Mouse (Mus musculus) megakaryocyte, embryonic 14.5 days (primary cell): ENCODE results near the gene Tnfaip6. TPM values are rescaled to one million over a fixed set of nuclear protein-coding genes. Genes with fewer than 3 reads are reported as not detected.

Experiments
- H3K27me3 ChIP-seq: replicated peaks from 2 replicates; pipeline ENCODE3; 2012; ENCODE audit warnings: inconsistent platforms
- H3K36me3 ChIP-seq: replicated peaks from 2 replicates; pipeline ENCODE3; 2012; ENCODE audit warnings: low read length, inconsistent platforms, mixed read lengths
- H3K4me1 ChIP-seq: 2 replicates; pipeline ENCODE4 v1.6.1; 2012; ENCODE audit warnings: inconsistent platforms
- H3K4me3 ChIP-seq: replicated peaks from 2 replicates; pipeline ENCODE3; 2012; ENCODE audit warnings: moderate library complexity, mild to moderate bottlenecking, inconsistent platforms
- H3K9me3 ChIP-seq: 2 replicates; pipeline ENCODE4 v1.6.1; 2012; ENCODE audit warnings: inconsistent platforms
- FLI1 ChIP-seq: IDR thresholded peaks from 2 replicates; pipeline ENCODE4 v1.6.1; 2012; ENCODE audit warnings: low read length, inconsistent platforms, mixed read lengths
- GATA1 ChIP-seq: IDR thresholded peaks from 3 replicates; pipeline ENCODE4 v1.6.1; 2012; ENCODE audit warnings: mixed read lengths, low read length, inconsistent platforms, borderline replicate concordance
- polyA plus RNA-seq: library from polyadenylated mRNA; stranded (reverse); fragments of >175 nt; gene quantifications from 2 replicates; pipeline ENCODE4 v1.2.3, GENCODE M21; 2012; ENCODE audit warnings: low replicate concordance; ENCODE audit not compliant: insufficient read depth

The Tnfaip6 gene
- polyA plus RNA-seq, 1 experiment, result not detected

- no peaks in the 10 kb centered on the region for H3K9me3 ChIP-seq
- peaks cover 3% of the 10 kb centered on the region; the same call in 1 of the 2 replicates for H3K4me1 ChIP-seq
- H3K27me3 ChIP-seq, result peaks cover 6% of the 10 kb centered on the region
- H3K36me3 ChIP-seq, result no peaks in the 10 kb centered on the region
- no peak overlapping the region for H3K4me3 ChIP-seq
- TF ChIP-seq FLI1 (no peak), GATA1 (no peak)
Measured at GRCm38 (mm10) chr2:52050823-52051222, 13.0 kb downstream of the Tnfaip6 start.

GRCm38 (mm10) chr2:52052335-52052734 is 14.5 kb downstream of the Tnfaip6 start:
- H3K4me1 ChIP-seq, result peaks cover 3% of the 10 kb centered on the region; the same call in 1 of the 2 replicates
- H3K4me3 ChIP-seq, result no peak overlapping the region
- TF ChIP-seq FLI1 (no peak), GATA1 (no peak)
- no peaks in the 10 kb centered on the region for H3K36me3 ChIP-seq
- H3K9me3 ChIP-seq, result no peaks in the 10 kb centered on the region
- H3K27me3 ChIP-seq, result peaks cover 6% of the 10 kb centered on the region

- H3K36me3 ChIP-seq, result no peaks in the 10 kb centered on the region
- no peaks in the 10 kb centered on the region for H3K27me3 ChIP-seq
- no peaks in the 10 kb centered on the region for H3K9me3 ChIP-seq
- TF ChIP-seq FLI1 (no peak), GATA1 (no peak)
- H3K4me1 ChIP-seq, result peaks cover 3% of the 10 kb centered on the region; the same call in 1 of the 2 replicates
- no peak overlapping the region for H3K4me3 ChIP-seq
Measured at GRCm38 (mm10) chr2:52053502-52053901, 15.7 kb downstream of the Tnfaip6 start.

- peaks cover 3% of the 10 kb centered on the region; the same call in 1 of the 2 replicates for H3K4me1 ChIP-seq
- H3K36me3 ChIP-seq, result no peaks in the 10 kb centered on the region
- no peak overlapping the region for H3K4me3 ChIP-seq
- TF ChIP-seq GATA1 (no peak), FLI1 (no peak)
- H3K27me3 ChIP-seq, result peaks cover 7% of the 10 kb centered on the region
- H3K9me3 ChIP-seq, result no peaks in the 10 kb centered on the region
Measured at GRCm38 (mm10) chr2:52055616-52056015, 17.8 kb downstream of the Tnfaip6 start.

- no peaks in the 10 kb centered on the region for H3K9me3 ChIP-seq
- no peak overlapping the region for H3K4me3 ChIP-seq
- no peak for TF ChIP-seq FLI1
- TF ChIP-seq GATA1, result no peak
- peaks cover 8% of the 10 kb centered on the region for H3K27me3 ChIP-seq
- no peaks in the 10 kb centered on the region for H3K36me3 ChIP-seq
- peaks cover 3% of the 10 kb centered on the region; the same call in 1 of the 2 replicates for H3K4me1 ChIP-seq
Measured at GRCm38 (mm10) chr2:52057099-52057498, 19.3 kb downstream of the Tnfaip6 start.

- TF ChIP-seq FLI1 (no peak), GATA1 (no peak)
Measured at GRCm38 (mm10) chr2:52057681-52058080, 19.9 kb downstream of the Tnfaip6 start.

DNA sequence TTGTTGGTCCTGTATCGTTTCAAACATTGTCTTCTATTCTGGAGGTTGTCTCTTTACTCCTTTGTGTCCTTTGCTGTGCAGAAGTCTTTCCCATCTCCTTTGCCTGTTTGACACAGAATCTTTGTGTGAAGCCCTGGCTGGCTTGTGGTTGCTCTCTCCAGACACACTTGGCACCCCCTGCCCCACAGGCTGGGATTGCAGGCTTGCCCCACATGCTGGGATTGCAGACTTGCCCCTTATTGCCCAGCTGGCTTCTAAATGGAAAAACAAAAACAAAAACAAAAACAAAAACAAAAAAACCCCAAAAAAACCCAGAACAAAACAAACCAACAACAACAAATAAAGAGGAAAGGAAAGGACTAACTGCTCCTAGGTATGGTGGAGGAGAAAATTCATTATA is 30.8 kb downstream of the Tnfaip6 start:
- no peak for TF ChIP-seq FLI1
- no peak for TF ChIP-seq GATA1
- Histone ChIP-seq H3K4me3 (no peak overlapping the region), H3K9me3 (peaks cover 16% of the 10 kb centered on the region), H3K4me1 (peaks cover 10% of the 10 kb centered on the region), H3K27me3 (peaks cover 17% of the 10 kb centered on the region), H3K36me3 (no peaks in the 10 kb centered on the region)

More at GRCm38 (mm10) chr2:52057681-52058080, 19.9 kb downstream of the Tnfaip6 start:
- peaks cover 8% of the 10 kb centered on the region for H3K27me3 ChIP-seq
- H3K4me1 ChIP-seq, result peaks cover 3% of the 10 kb centered on the region; the same call in 1 of the 2 replicates
- H3K4me3 ChIP-seq, result no peak overlapping the region
- no peaks in the 10 kb centered on the region for H3K9me3 ChIP-seq
- H3K36me3 ChIP-seq, result no peaks in the 10 kb centered on the region

GRCm38 (mm10) chr2:52070816-52071215 is 33.0 kb downstream of the Tnfaip6 start:
- Histone ChIP-seq H3K36me3 (peaks cover 9% of the 10 kb centered on the region), H3K9me3 (no peaks in the 10 kb centered on the region), H3K27me3 (peaks cover 11% of the 10 kb centered on the region), H3K4me1 (peaks cover 14% of the 10 kb centered on the region), H3K4me3 (no peak overlapping the region)
- TF ChIP-seq FLI1, result no peak
- TF ChIP-seq GATA1, result no peak

GRCm38 (mm10) chr2:52071241-52071991 is 33.6 kb downstream of the Tnfaip6 start:
- H3K9me3 ChIP-seq, result no peaks in the 10 kb centered on the region
- H3K4me3 ChIP-seq, result no peak overlapping the region
- H3K27me3 ChIP-seq, result peaks cover 11% of the 10 kb centered on the region
- TF ChIP-seq FLI1 (no peak), GATA1 (no peak)
- H3K36me3 ChIP-seq, result peaks cover 15% of the 10 kb centered on the region
- H3K4me1 ChIP-seq, result peaks cover 13% of the 10 kb centered on the region

GRCm38 (mm10) chr2:52072065-52072490 is 34.3 kb downstream of the Tnfaip6 start:
- TF ChIP-seq FLI1 (no peak), GATA1 (no peak)
- Histone ChIP-seq H3K4me1 (peaks cover 13% of the 10 kb centered on the region), H3K27me3 (peaks cover 9% of the 10 kb centered on the region), H3K9me3 (no peaks in the 10 kb centered on the region), H3K4me3 (peak overlapping the region; percentile 95), H3K36me3 (peaks cover 20% of the 10 kb centered on the region)
